Mouse (Mus musculus): ENCODE data around the gene Dennd2d. TPM values are rescaled to one million over a fixed set of nuclear protein-coding genes. Genes with fewer than 3 reads are reported as not detected.
A peak's percentile ranks its signal among the peaks of the same experiment; 100 is the strongest.

Dennd2d gene
- polyA plus RNA-seq, 1 experiment, result 4.9 TPM

DNA sequence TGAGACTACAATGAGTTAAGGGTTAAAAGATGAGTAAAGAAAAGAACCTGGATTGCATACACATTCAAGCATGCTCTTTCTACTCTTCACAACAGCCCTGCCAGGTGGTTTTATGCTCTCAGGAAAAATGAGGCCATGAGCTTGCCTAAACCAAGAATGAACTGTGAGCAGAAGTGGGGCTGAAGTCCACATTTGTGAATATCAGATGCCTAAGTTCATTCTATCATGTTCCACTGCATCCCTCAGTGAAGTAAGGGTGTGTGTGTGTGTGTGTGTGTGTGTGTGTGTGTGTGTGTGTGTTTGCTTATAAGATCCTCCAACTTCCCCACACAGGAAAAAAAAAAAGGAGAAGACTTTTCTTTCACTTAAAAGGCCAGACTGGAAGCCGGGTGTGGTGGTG is 5.3 kb upstream of the Dennd2d start:
- Histone ChIP-seq H3ac (ENCODE audit: control insufficient read depth, insufficient read length) (no peak overlapping the region), H3K4me2 (ENCODE audit: low read depth) (no peak overlapping the region), H3K27me3 (ENCODE audit: control insufficient read depth, insufficient read depth, insufficient read length) (no peaks in the 10 kb centered on the region), H3K36me3 (ENCODE audit: control insufficient read depth, insufficient read depth) (no peaks in the 10 kb centered on the region), H3K79me2 (ENCODE audit: control insufficient read depth, insufficient read depth) (no peaks in the 10 kb centered on the region), H3K4me3 (no peak overlapping the region)
- no peak for TF ChIP-seq POLR2AphosphoS2 (IDR thresholded peaks at IDR 0.05; ENCODE audit: insufficient read length, low read depth)
- TF ChIP-seq POLR2A (IDR thresholded peaks at IDR 0.05; ENCODE audit: insufficient read length, low read depth), result no peak
- no peak for TF ChIP-seq E2F4 (IDR thresholded peaks at IDR 0.05; ENCODE audit: insufficient read depth)
- TF ChIP-seq SRF (IDR thresholded peaks at IDR 0.05; ENCODE audit: control insufficient read depth, insufficient read length, low read depth), result no peak
- no peak for TF ChIP-seq TCF3 (IDR thresholded peaks at IDR 0.05; ENCODE audit: insufficient read length, low read depth)
- no peak for TF ChIP-seq TCF12 (IDR thresholded peaks at IDR 0.05; ENCODE audit: insufficient read depth, poor library complexity, severe bottlenecking)
- TF ChIP-seq REST (IDR thresholded peaks at IDR 0.05; ENCODE audit: insufficient read depth, insufficient read length), result no peak
- TF ChIP-seq MYOG (IDR thresholded peaks at IDR 0.05; ENCODE audit: control insufficient read depth in 1 of 3, insufficient read depth in 1 of 3, insufficient read length in 2 of 3, low read depth in 2 of 3), result no peak
- TF ChIP-seq MAX (IDR thresholded peaks at IDR 0.05; ENCODE audit: low read depth), result no peak
- TF ChIP-seq MYOD1 (IDR thresholded peaks at IDR 0.05; ENCODE audit: control insufficient read depth in 1 of 3, insufficient read length in 2 of 3, low read depth in 2 of 3), result no peak
- no peak for TF ChIP-seq USF1 (IDR thresholded peaks at IDR 0.05; ENCODE audit: low read depth)
- no peak for TF ChIP-seq CEBPB (IDR thresholded peaks at IDR 0.05; ENCODE audit: insufficient read depth, poor library complexity, severe bottlenecking)

DNA sequence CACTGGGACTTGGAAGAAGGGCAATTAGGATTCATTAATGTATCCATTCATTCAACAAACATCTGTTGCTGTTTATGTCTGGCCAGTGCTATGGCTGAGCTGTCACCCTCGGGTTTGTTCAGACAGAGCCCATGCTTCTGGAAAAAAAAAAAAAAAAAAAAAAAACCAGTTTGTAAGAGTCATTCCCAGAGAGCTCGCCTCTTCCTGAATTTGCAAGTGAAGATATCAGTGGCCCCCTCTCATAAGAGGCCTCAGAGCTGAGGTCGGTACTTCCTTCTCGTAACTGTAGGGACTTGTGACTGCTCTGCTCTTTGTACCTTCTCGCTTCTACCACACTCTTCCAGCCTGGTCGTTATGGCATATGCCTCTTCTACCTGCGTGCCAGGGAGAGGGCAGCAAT is 1.1 kb downstream of the Dennd2d start:
- no peak overlapping the region for H3ac ChIP-seq (ENCODE audit: control insufficient read depth, insufficient read length)
- peak overlapping the region; percentile 89 for H3K4me2 ChIP-seq (ENCODE audit: low read depth)
- no peaks in the 10 kb centered on the region for H3K36me3 ChIP-seq (ENCODE audit: control insufficient read depth, insufficient read depth)
- no peak for TF ChIP-seq E2F4 (IDR thresholded peaks at IDR 0.05; ENCODE audit: insufficient read depth)
- no peak for TF ChIP-seq TCF12 (IDR thresholded peaks at IDR 0.05; ENCODE audit: insufficient read depth, poor library complexity, severe bottlenecking)
- no peak for TF ChIP-seq POLR2A (IDR thresholded peaks at IDR 0.05; ENCODE audit: insufficient read length, low read depth)
- TF ChIP-seq TCF3 (IDR thresholded peaks at IDR 0.05; ENCODE audit: insufficient read length, low read depth), result no peak
- no peak for TF ChIP-seq SRF (IDR thresholded peaks at IDR 0.05; ENCODE audit: control insufficient read depth, insufficient read length, low read depth)
- TF ChIP-seq MAX (IDR thresholded peaks at IDR 0.05; ENCODE audit: low read depth), result no peak
- no peak for TF ChIP-seq CEBPB (IDR thresholded peaks at IDR 0.05; ENCODE audit: insufficient read depth, poor library complexity, severe bottlenecking)
- TF ChIP-seq USF1 (IDR thresholded peaks at IDR 0.05; ENCODE audit: low read depth), result no peak
- no peak for TF ChIP-seq REST (IDR thresholded peaks at IDR 0.05; ENCODE audit: insufficient read depth, insufficient read length)
- no peak for TF ChIP-seq POLR2AphosphoS2 (IDR thresholded peaks at IDR 0.05; ENCODE audit: insufficient read length, low read depth)
- no peak for TF ChIP-seq MYOD1 (IDR thresholded peaks at IDR 0.05; ENCODE audit: control insufficient read depth in 1 of 3, insufficient read length in 2 of 3, low read depth in 2 of 3)
- no peak for TF ChIP-seq MYOG (IDR thresholded peaks at IDR 0.05; ENCODE audit: control insufficient read depth in 1 of 3, insufficient read depth in 1 of 3, insufficient read length in 2 of 3, low read depth in 2 of 3)
- H3K79me2 ChIP-seq (ENCODE audit: control insufficient read depth, insufficient read depth), result no peaks in the 10 kb centered on the region
- H3K27me3 ChIP-seq (ENCODE audit: control insufficient read depth, insufficient read depth, insufficient read length), result no peaks in the 10 kb centered on the region
- H3K4me3 ChIP-seq, result peak overlapping the region; percentile 22

GRCm38 (mm10) chr3:106483796-106484405 is 1.7 kb downstream of the Dennd2d start:
- H3K36me3 ChIP-seq (ENCODE audit: control insufficient read depth, insufficient read depth), result no peaks in the 10 kb centered on the region
- no peaks in the 10 kb centered on the region for H3K79me2 ChIP-seq (ENCODE audit: control insufficient read depth, insufficient read depth)
- no peak overlapping the region for H3ac ChIP-seq (ENCODE audit: control insufficient read depth, insufficient read length)
- no peaks in the 10 kb centered on the region for H3K27me3 ChIP-seq (ENCODE audit: control insufficient read depth, insufficient read depth, insufficient read length)
- H3K4me3 ChIP-seq, result peak overlapping the region; percentile 9
- no peak overlapping the region for H3K4me2 ChIP-seq (ENCODE audit: low read depth)
- no peak for TF ChIP-seq MYOG (IDR thresholded peaks at IDR 0.05; ENCODE audit: control insufficient read depth in 1 of 3, insufficient read depth in 1 of 3, insufficient read length in 2 of 3, low read depth in 2 of 3)
- TF ChIP-seq REST (IDR thresholded peaks at IDR 0.05; ENCODE audit: insufficient read depth, insufficient read length), result no peak
- no peak for TF ChIP-seq CEBPB (IDR thresholded peaks at IDR 0.05; ENCODE audit: insufficient read depth, poor library complexity, severe bottlenecking)
- no peak for TF ChIP-seq MAX (IDR thresholded peaks at IDR 0.05; ENCODE audit: low read depth)
- TF ChIP-seq TCF12 (IDR thresholded peaks at IDR 0.05; ENCODE audit: insufficient read depth, poor library complexity, severe bottlenecking), result no peak
- TF ChIP-seq POLR2A (IDR thresholded peaks at IDR 0.05; ENCODE audit: insufficient read length, low read depth), result no peak
- TF ChIP-seq SRF (IDR thresholded peaks at IDR 0.05; ENCODE audit: control insufficient read depth, insufficient read length, low read depth), result no peak
- TF ChIP-seq USF1 (IDR thresholded peaks at IDR 0.05; ENCODE audit: low read depth), result no peak
- TF ChIP-seq TCF3 (IDR thresholded peaks at IDR 0.05; ENCODE audit: insufficient read length, low read depth), result no peak
- no peak for TF ChIP-seq MYOD1 (IDR thresholded peaks at IDR 0.05; ENCODE audit: control insufficient read depth in 1 of 3, insufficient read length in 2 of 3, low read depth in 2 of 3)
- no peak for TF ChIP-seq E2F4 (IDR thresholded peaks at IDR 0.05; ENCODE audit: insufficient read depth)
- TF ChIP-seq POLR2AphosphoS2 (IDR thresholded peaks at IDR 0.05; ENCODE audit: insufficient read length, low read depth), result no peak

GRCm38 (mm10) chr3:106484861-106485260 is 2.7 kb downstream of the Dennd2d start:
- TF ChIP-seq MAX (IDR thresholded peaks at IDR 0.05; ENCODE audit: low read depth), result no peak
- TF ChIP-seq MYOG (IDR thresholded peaks at IDR 0.05; ENCODE audit: control insufficient read depth in 1 of 3, insufficient read depth in 1 of 3, insufficient read length in 2 of 3, low read depth in 2 of 3), result no peak
- no peak for TF ChIP-seq E2F4 (IDR thresholded peaks at IDR 0.05; ENCODE audit: insufficient read depth)
- TF ChIP-seq USF1 (IDR thresholded peaks at IDR 0.05; ENCODE audit: low read depth), result no peak
- TF ChIP-seq CEBPB (IDR thresholded peaks at IDR 0.05; ENCODE audit: insufficient read depth, poor library complexity, severe bottlenecking), result no peak
- TF ChIP-seq POLR2AphosphoS2 (IDR thresholded peaks at IDR 0.05; ENCODE audit: insufficient read length, low read depth), result no peak
- TF ChIP-seq REST (IDR thresholded peaks at IDR 0.05; ENCODE audit: insufficient read depth, insufficient read length), result no peak
- TF ChIP-seq TCF3 (IDR thresholded peaks at IDR 0.05; ENCODE audit: insufficient read length, low read depth), result no peak
- TF ChIP-seq TCF12 (IDR thresholded peaks at IDR 0.05; ENCODE audit: insufficient read depth, poor library complexity, severe bottlenecking), result no peak
- no peak for TF ChIP-seq SRF (IDR thresholded peaks at IDR 0.05; ENCODE audit: control insufficient read depth, insufficient read length, low read depth)
- TF ChIP-seq MYOD1 (IDR thresholded peaks at IDR 0.05; ENCODE audit: control insufficient read depth in 1 of 3, insufficient read length in 2 of 3, low read depth in 2 of 3), result no peak
- no peak for TF ChIP-seq POLR2A (IDR thresholded peaks at IDR 0.05; ENCODE audit: insufficient read length, low read depth)
- Histone ChIP-seq H3K27me3 (ENCODE audit: control insufficient read depth, insufficient read depth, insufficient read length) (no peaks in the 10 kb centered on the region), H3K79me2 (ENCODE audit: control insufficient read depth, insufficient read depth) (no peaks in the 10 kb centered on the region)

More at GRCm38 (mm10) chr3:106484861-106485260, 2.7 kb downstream of the Dennd2d start:
- H3ac ChIP-seq (ENCODE audit: control insufficient read depth, insufficient read length), result no peak overlapping the region
- H3K36me3 ChIP-seq (ENCODE audit: control insufficient read depth, insufficient read depth), result no peaks in the 10 kb centered on the region
- peak overlapping the region; percentile 63 for H3K4me2 ChIP-seq (ENCODE audit: low read depth)
- peak overlapping the region; percentile 9 for H3K4me3 ChIP-seq
